Mouse (Mus musculus): ENCODE measurements around the gene Rtkn.

The Rtkn gene

GRCm38 (mm10) chr6:83179390-83180117 lies 44.3 kb downstream of the Rtkn start:
- peak; percentile 83 to 84 for DNase-seq

- no peak for DNase-seq
Observed at GRCm38 (mm10) chr6:83180605-83181004, 45.3 kb downstream of the Rtkn start.

GRCm38 (mm10) chr6:83184858-83185435 lies 49.7 kb downstream of the Rtkn start:
- DNase-seq = peak in 1 of 2 experiments; percentile 38

- peak; percentile 88 to 92 for DNase-seq
Observed at GRCm38 (mm10) chr6:83185895-83186861, 50.9 kb downstream of the Rtkn start.

GRCm38 (mm10) chr6:83186946-83187345 lies 51.7 kb downstream of the Rtkn start:
- DNase-seq = no peak

- no peak for DNase-seq
Observed at GRCm38 (mm10) chr6:83193571-83193970, 58.3 kb downstream of the Rtkn start.

- peak; percentile 84 to 87 for DNase-seq
Observed at GRCm38 (mm10) chr6:83197345-83198004, 62.2 kb downstream of the Rtkn start.

Measured in cerebellum, postnatal 36 days (tissue).